Mouse (Mus musculus): ENCODE measurements around the gene Zfp592. TPM values are rescaled to one million over a fixed set of nuclear protein-coding genes. Genes with fewer than 3 reads are reported as not detected.

The Zfp592 gene
- total RNA-seq, 1 experiment = 8.2 TPM

DNA sequence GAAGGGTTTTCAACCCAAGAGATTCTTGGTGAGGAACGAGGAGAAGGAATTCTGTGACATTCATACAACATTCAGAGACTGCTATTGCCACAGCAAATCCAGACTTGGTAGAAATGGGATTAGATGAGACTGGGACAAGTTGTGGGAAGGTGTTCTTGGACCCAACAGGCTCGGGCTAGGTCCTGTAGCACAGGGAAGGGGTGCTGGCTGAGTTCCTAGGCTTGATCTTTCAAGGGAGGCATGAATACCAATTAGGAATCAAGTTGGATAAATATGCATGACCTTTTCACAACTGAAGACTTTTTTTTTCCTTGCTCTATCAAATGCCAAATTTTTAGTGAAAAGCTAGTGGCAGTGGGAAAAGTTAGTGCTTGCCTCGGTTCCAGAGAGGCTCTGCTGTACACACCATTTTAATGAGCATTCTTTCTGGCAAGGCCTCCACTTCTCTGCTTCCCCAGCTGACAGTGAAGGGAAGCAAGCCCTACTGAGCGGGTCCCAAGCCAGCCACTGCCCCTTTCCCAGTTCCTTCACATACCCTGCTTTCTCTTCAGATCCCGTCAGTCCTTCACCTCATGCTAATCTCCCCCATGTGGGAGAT lies 49.6 kb downstream of the Zfp592 start:
- peaks cover 25% of the 10 kb centered on the region for H3K36me3 ChIP-seq (ENCODE audit: control insufficient read depth, insufficient read depth, low read length, poor library complexity, severe bottlenecking)
- H3K9me3 ChIP-seq (ENCODE audit: control insufficient read depth, insufficient read depth, low read depth, low read length) = no peaks in the 10 kb centered on the region
- DNase-seq (ENCODE audit: low read depth, low spot score) = no peak
- TF ChIP-seq ZNF384 (IDR thresholded peaks at IDR 0.05; ENCODE audit: low read depth, low read length) (no peak), ZC3H11A (IDR thresholded peaks at IDR 0.05; ENCODE audit: borderline replicate concordance, low read depth, low read length) (no peak), CHD2 (IDR thresholded peaks at IDR 0.05; ENCODE audit: low read depth, low read length) (no peak), HCFC1 (IDR thresholded peaks at IDR 0.05; ENCODE audit: borderline replicate concordance, insufficient read depth, low read length) (no peak), MAFK (IDR thresholded peaks at IDR 0.05; ENCODE audit: insufficient read depth, low read depth, low read length) (no peak)
- H3K4me3 ChIP-seq (ENCODE audit: insufficient read depth in 1 of 2, low read depth in 1 of 2, low read length in 2 of 2, poor library complexity in 1 of 2, severe bottlenecking in 1 of 2) = no peak overlapping the region
- H3K27ac ChIP-seq (ENCODE audit: insufficient read depth, low read depth, low read length, poor library complexity, severe bottlenecking) = no peak overlapping the region
- no peak overlapping the region for H3K9ac ChIP-seq (ENCODE audit: insufficient read depth, low read depth, low read length, poor library complexity, severe bottlenecking)
- in situ Hi-C loops (cut with MboI; ENCODE audit: low sequenced_read_pairs in 2 of 2, unreplicated experiment in 2 of 2) = no loop called here
- no peaks in the 10 kb centered on the region for H3K4me1 ChIP-seq (ENCODE audit: control insufficient read depth in 2 of 2, insufficient read depth in 2 of 2, low read length in 2 of 2, poor library complexity in 1 of 2)

DNA sequence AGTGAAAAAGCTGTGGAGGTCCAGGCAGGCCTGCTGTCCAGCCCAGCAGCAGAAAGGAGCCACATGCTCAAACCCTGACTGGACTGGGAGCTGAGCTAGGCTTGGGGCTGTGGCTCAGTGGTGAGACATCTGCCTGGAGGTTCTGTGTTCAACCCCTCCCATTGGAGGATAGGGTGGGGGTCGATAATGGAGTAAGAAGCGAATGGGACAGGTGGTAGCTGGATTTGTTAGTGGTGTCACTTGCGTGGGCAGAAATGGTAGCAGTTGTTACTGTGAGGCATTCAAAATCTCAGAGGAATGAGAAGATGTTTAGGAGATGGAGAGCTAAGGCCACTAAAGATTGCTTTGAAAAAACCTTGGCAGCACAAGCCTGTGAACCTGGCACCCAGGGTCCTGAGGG lies 54.4 kb downstream of the Zfp592 start:
- Histone ChIP-seq H3K4me1 (ENCODE audit: control insufficient read depth in 2 of 2, insufficient read depth in 2 of 2, low read length in 2 of 2, poor library complexity in 1 of 2) (no peaks in the 10 kb centered on the region), H3K9me3 (ENCODE audit: control insufficient read depth, insufficient read depth, low read depth, low read length) (no peaks in the 10 kb centered on the region), H3K27ac (ENCODE audit: insufficient read depth, low read depth, low read length, poor library complexity, severe bottlenecking) (no peak overlapping the region), H3K36me3 (ENCODE audit: control insufficient read depth, insufficient read depth, low read length, poor library complexity, severe bottlenecking) (no peaks in the 10 kb centered on the region), H3K4me3 (ENCODE audit: insufficient read depth in 1 of 2, low read depth in 1 of 2, low read length in 2 of 2, poor library complexity in 1 of 2, severe bottlenecking in 1 of 2) (no peak overlapping the region), H3K9ac (ENCODE audit: insufficient read depth, low read depth, low read length, poor library complexity, severe bottlenecking) (no peak overlapping the region)
- in situ Hi-C loops (cut with MboI; ENCODE audit: low sequenced_read_pairs in 2 of 2, unreplicated experiment in 2 of 2) = no loop called here
- no peak for TF ChIP-seq ZC3H11A (IDR thresholded peaks at IDR 0.05; ENCODE audit: borderline replicate concordance, low read depth, low read length)
- no peak for TF ChIP-seq CHD2 (IDR thresholded peaks at IDR 0.05; ENCODE audit: low read depth, low read length)
- DNase-seq (ENCODE audit: low read depth, low spot score) = no peak

DNA sequence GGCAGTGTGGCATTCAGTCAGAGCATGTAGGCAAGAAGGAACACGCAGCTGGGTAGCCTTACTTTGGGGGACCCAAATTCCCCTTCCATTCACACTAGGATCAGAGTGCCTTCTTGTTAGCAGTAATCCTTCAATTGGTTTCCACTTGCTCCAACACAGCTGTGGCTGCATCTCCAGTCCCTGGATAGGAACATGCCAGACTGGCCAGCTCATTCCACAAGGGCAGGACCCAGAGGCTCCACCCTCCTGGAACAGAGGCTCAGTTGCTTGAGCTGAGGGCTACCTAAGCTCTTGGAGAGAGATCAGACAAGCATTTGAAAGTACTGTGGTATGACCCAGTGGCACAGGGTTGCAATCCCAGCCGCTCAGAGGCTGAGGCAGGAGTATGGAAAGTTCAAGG lies 55.0 kb downstream of the Zfp592 start:
- Histone ChIP-seq H3K36me3 (ENCODE audit: control insufficient read depth, insufficient read depth, low read length, poor library complexity, severe bottlenecking) (no peaks in the 10 kb centered on the region), H3K9me3 (ENCODE audit: control insufficient read depth, insufficient read depth, low read depth, low read length) (no peaks in the 10 kb centered on the region), H3K27ac (ENCODE audit: insufficient read depth, low read depth, low read length, poor library complexity, severe bottlenecking) (no peak overlapping the region), H3K4me3 (ENCODE audit: insufficient read depth in 1 of 2, low read depth in 1 of 2, low read length in 2 of 2, poor library complexity in 1 of 2, severe bottlenecking in 1 of 2) (no peak overlapping the region), H3K9ac (ENCODE audit: insufficient read depth, low read depth, low read length, poor library complexity, severe bottlenecking) (no peak overlapping the region), H3K4me1 (ENCODE audit: control insufficient read depth in 2 of 2, insufficient read depth in 2 of 2, low read length in 2 of 2, poor library complexity in 1 of 2) (no peaks in the 10 kb centered on the region)
- no peak for DNase-seq (ENCODE audit: low read depth, low spot score)
- in situ Hi-C loops (cut with MboI; ENCODE audit: low sequenced_read_pairs in 2 of 2, unreplicated experiment in 2 of 2) = no loop called here
- no peak for TF ChIP-seq MAFK (IDR thresholded peaks at IDR 0.05; ENCODE audit: insufficient read depth, low read depth, low read length)
- no peak for TF ChIP-seq CHD2 (IDR thresholded peaks at IDR 0.05; ENCODE audit: low read depth, low read length)
- TF ChIP-seq ZC3H11A (IDR thresholded peaks at IDR 0.05; ENCODE audit: borderline replicate concordance, low read depth, low read length) = no peak
- no peak for TF ChIP-seq HCFC1 (IDR thresholded peaks at IDR 0.05; ENCODE audit: borderline replicate concordance, insufficient read depth, low read length)
- no peak for TF ChIP-seq ZNF384 (IDR thresholded peaks at IDR 0.05; ENCODE audit: low read depth, low read length)

DNA sequence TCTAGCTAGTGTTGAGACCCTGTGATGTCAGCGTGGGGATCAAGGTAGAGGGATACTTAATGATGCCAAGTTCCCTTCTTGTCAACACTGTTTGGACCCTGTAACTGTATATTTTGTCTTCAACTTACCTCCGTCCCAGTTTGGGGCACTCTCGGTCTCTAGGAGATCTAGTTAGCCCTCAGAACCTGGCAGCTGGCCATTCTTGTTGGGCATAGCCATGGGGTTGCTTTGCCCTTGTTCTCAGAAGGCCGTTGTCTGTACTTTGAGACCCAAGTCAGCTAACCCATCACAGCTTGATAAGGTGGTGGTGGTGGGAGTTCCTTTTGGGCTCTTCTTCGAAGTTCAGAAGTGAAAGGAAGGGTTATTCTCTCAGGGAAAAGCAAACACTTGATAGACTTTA lies 56.5 kb downstream of the Zfp592 start:
- DNase-seq (ENCODE audit: low read depth, low spot score) = no peak
- Histone ChIP-seq H3K9me3 (ENCODE audit: control insufficient read depth, insufficient read depth, low read depth, low read length) (no peaks in the 10 kb centered on the region), H3K4me3 (ENCODE audit: insufficient read depth in 1 of 2, low read depth in 1 of 2, low read length in 2 of 2, poor library complexity in 1 of 2, severe bottlenecking in 1 of 2) (no peak overlapping the region), H3K4me1 (ENCODE audit: control insufficient read depth in 2 of 2, insufficient read depth in 2 of 2, low read length in 2 of 2, poor library complexity in 1 of 2) (no peaks in the 10 kb centered on the region), H3K27ac (ENCODE audit: insufficient read depth, low read depth, low read length, poor library complexity, severe bottlenecking) (no peak overlapping the region), H3K36me3 (ENCODE audit: control insufficient read depth, insufficient read depth, low read length, poor library complexity, severe bottlenecking) (no peaks in the 10 kb centered on the region), H3K9ac (ENCODE audit: insufficient read depth, low read depth, low read length, poor library complexity, severe bottlenecking) (no peak overlapping the region)
- TF ChIP-seq CHD2 (IDR thresholded peaks at IDR 0.05; ENCODE audit: low read depth, low read length) (no peak), ZNF384 (IDR thresholded peaks at IDR 0.05; ENCODE audit: low read depth, low read length) (no peak), MAFK (IDR thresholded peaks at IDR 0.05; ENCODE audit: insufficient read depth, low read depth, low read length) (no peak), HCFC1 (IDR thresholded peaks at IDR 0.05; ENCODE audit: borderline replicate concordance, insufficient read depth, low read length) (no peak), ZC3H11A (IDR thresholded peaks at IDR 0.05; ENCODE audit: borderline replicate concordance, low read depth, low read length) (no peak)
- in situ Hi-C loops (cut with MboI; ENCODE audit: low sequenced_read_pairs in 2 of 2, unreplicated experiment in 2 of 2) = no loop called here

Data from ES-E14 (cell line).